Comparison of ENCODE assay signal across 29 mouse cellular contexts in genomic region chr12:44145321-44145720, GRCm38 (mm10).
"Had no signal": no experiment of that assay in that cellular context is flagged by ENCODE, and none has a peak within 500 bp of the region (broad histone marks: within the 10 kb centered on the region; RNA-seq: fewer than 3 reads in every experiment).

No protein-coding gene starts in this region.

- H3K27ac ChIP-seq: gastrocnemius, adult 2 months; heart, embryonic 10.5 days; hindbrain, embryonic 10.5 days; hindbrain, embryonic 12.5 days; hindbrain, embryonic 14.5 days; intestine, embryonic 15.5 days; kidney, embryonic 15.5 days; kidney, postnatal 0 days; limb, embryonic 13.5 days; limb, embryonic 15.5 days; liver, embryonic 13.5 days; liver, embryonic 15.5 days had no signal

- DNase-seq: gastrocnemius, adult 2 months; gastrocnemius, postnatal 10 days; gastrocnemius, postnatal 25 days; heart, adult 18-20 months; heart, postnatal 10 days; heart, postnatal 4 days; kidney, adult 18-20 months; kidney, adult 9 months; kidney, postnatal 14 days; kidney, postnatal 36 days; layer of hippocampus, adult 9-11 months; layer of hippocampus, postnatal 36 days; left cerebral cortex, postnatal 4 days; liver, embryonic 13.5 days; liver, postnatal 0 days had no signal

- ATAC-seq: hindbrain, embryonic 16.5 days; inflammation-experienced regulatory T-cells, adult 6 months; intestine, embryonic 15.5 days; intestine, postnatal 0 days; liver, postnatal 0 days had no signal

- H3K4me3 ChIP-seq: gastrocnemius, adult 2 months; heart, embryonic 10.5 days; heart, embryonic 12.5 days; hindbrain, embryonic 10.5 days; hindbrain, embryonic 12.5 days; intestine, embryonic 15.5 days; kidney, embryonic 15.5 days; limb, embryonic 13.5 days; limb, embryonic 15.5 days; liver, embryonic 13.5 days; liver, embryonic 15.5 days had no signal
